Mouse (Mus musculus): ENCODE measurements at regions not wholly inside any gene's neighbourhood (a gene's known extent, or its start where the extent isn't known, plus 50 kb on each side); places are given as distances from the start of the nearest gene placed in this dataset.

GRCm38 (mm10) chr14:53794527-53794926 is 459.4 kb downstream of the Dad1 start:
- TF ChIP-seq CTCF (IDR thresholded peaks at IDR 0.05; ENCODE audit: extremely low read depth, insufficient read depth, low read length) (no peak), POLR2A (IDR thresholded peaks at IDR 0.05; ENCODE audit: extremely low read depth, insufficient read depth, low read length) (no peak)
